ENCODE assay signal across 23 mouse cellular contexts in the genomic region with DNA sequence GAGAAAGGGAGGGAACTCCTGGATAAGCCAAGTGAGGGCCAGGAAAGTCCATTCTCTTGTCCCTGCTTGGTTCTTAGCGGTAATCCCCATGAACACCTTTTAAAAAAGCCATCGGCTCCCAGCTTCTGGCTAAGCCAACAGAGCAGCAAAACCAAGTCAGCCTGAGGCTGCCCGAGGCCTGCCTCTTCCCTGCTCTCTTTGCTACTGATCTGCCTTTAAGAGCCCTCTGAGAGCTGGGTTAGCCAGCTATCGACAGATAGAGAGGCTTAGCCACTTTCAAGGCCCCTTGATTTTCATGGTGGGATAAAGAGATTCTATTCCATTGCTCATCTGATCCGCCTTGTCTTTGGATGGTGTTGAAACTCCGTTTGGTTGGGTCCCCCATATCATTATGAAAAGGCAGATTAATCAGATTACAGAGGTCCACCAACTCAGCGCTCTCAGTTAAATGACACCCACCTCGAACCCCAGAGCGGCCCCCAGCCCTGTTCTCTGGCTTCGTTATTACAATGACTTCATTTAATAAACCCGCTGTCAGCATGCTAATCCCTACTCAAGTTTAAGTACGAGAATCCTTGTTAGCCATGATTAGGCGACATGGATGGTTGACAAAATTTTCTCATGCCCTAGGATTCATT.
DNase-seq lines count a peak whose midpoint lies in the region; ATAC-seq and TF ChIP-seq lines count a peak whose summit lies in the region.
"Had no signal": no experiment of that assay in that cellular context is flagged by ENCODE, and none has a peak within 500 bp of the region (broad histone marks: within the 10 kb centered on the region; RNA-seq: fewer than 3 reads in every experiment).

No protein-coding gene starts in this region.

- 68% methylated on average over 13 of the region's 13 CpGs for WGBS in forebrain, embryonic 10.5 days
- 46% methylated on average over 13 of the region's 13 CpGs for WGBS in forebrain, postnatal 0 days
- WGBS in hindbrain, embryonic 16.5 days = 70% methylated on average over 13 of the region's 13 CpGs
- 64% methylated on average over 13 of the region's 13 CpGs for whole genome bisulfite sequencing in hindbrain, postnatal 0 days
- WGBS in midbrain, embryonic 12.5 days = 29% methylated on average over 13 of the region's 13 CpGs

- no peaks in the 10 kb centered on the region for H3K27me3 ChIP-seq in forebrain, embryonic 10.5 days (ENCODE audit: poor library complexity, severe bottlenecking)
- no peaks in the 10 kb centered on the region for H3K27me3 ChIP-seq in forebrain, postnatal 0 days (ENCODE audit: insufficient read depth, low read length)
- no peaks in the 10 kb centered on the region for H3K27me3 ChIP-seq in hindbrain, embryonic 16.5 days (replicated peaks; ENCODE audit: control insufficient read depth, insufficient read depth, low read length)
- H3K27me3 ChIP-seq in hindbrain, postnatal 0 days (ENCODE audit: insufficient read depth, low read length) = no peaks in the 10 kb centered on the region
- peaks cover 4% of the 10 kb centered on the region; the same call in 1 of the 2 replicates for H3K27me3 ChIP-seq in midbrain, embryonic 12.5 days
- H3K27me3 ChIP-seq: heart, embryonic 15.5 days; liver, embryonic 15.5 days; lung, embryonic 15.5 days; neural tube, embryonic 12.5 days had no signal

- H3K4me3 ChIP-seq in forebrain, embryonic 10.5 days = no peak overlapping the region
- no peak overlapping the region for H3K4me3 ChIP-seq in forebrain, postnatal 0 days (ENCODE audit: low read depth, low read length)
- no peak overlapping the region for H3K4me3 ChIP-seq in hindbrain, embryonic 16.5 days (ENCODE audit: low read length)
- H3K4me3 ChIP-seq in hindbrain, postnatal 0 days (ENCODE audit: low read length) = no peak overlapping the region
- no peak overlapping the region for H3K4me3 ChIP-seq in midbrain, embryonic 12.5 days
- H3K4me3 ChIP-seq: heart, embryonic 15.5 days; limb, embryonic 10.5 days; liver, embryonic 15.5 days; lung, embryonic 15.5 days; megakaryocyte, embryonic 14.5 days; neural tube, embryonic 12.5 days had no signal

- H3K36me3 ChIP-seq in forebrain, embryonic 10.5 days (replicated peaks) = no peaks in the 10 kb centered on the region
- no peaks in the 10 kb centered on the region for H3K36me3 ChIP-seq in forebrain, postnatal 0 days (ENCODE audit: insufficient read depth)
- no peaks in the 10 kb centered on the region for H3K36me3 ChIP-seq in hindbrain, embryonic 16.5 days (ENCODE audit: control insufficient read depth, insufficient read depth, low read length)
- H3K36me3 ChIP-seq in hindbrain, postnatal 0 days (ENCODE audit: insufficient read depth, low read length) = no peaks in the 10 kb centered on the region
- no peaks in the 10 kb centered on the region for H3K36me3 ChIP-seq in midbrain, embryonic 12.5 days
- H3K36me3 ChIP-seq: heart, embryonic 15.5 days; limb, embryonic 10.5 days; liver, embryonic 15.5 days; lung, embryonic 15.5 days; neural tube, embryonic 12.5 days had no signal

- ATAC-seq in forebrain, postnatal 0 days = no peak
- ATAC-seq in hindbrain, embryonic 16.5 days = no peak
- no peak for ATAC-seq in hindbrain, postnatal 0 days
- ATAC-seq in midbrain, embryonic 12.5 days (ENCODE audit: low FRiP score, low read depth) = peak; percentile 52; the same call in 1 of the 2 replicates

- DNase-seq in forebrain, embryonic 10.5 days (ENCODE audit: extremely low spot score, low spot score) = no peak
- DNase-seq in forebrain, postnatal 0 days = no peak
- no peak for DNase-seq in hindbrain, postnatal 0 days (ENCODE audit: low spot score)
- DNase-seq in layer of hippocampus, postnatal 25 days (ENCODE audit: extremely low spot score in 1 of 2, low spot score in 1 of 2) = no peak
- no peak for DNase-seq in cerebellum, adult 9-10 months
- DNase-seq: adrenal gland, postnatal 10 days; cerebellum, adult 8-10 months; heart, postnatal 36 days; kidney, adult 18-20 months; kidney, postnatal 4 days; liver; lung, postnatal 36 days; thymus, adult 2 months; thymus, postnatal 4 days had no signal

- H3K9ac ChIP-seq in forebrain, postnatal 0 days = no peak overlapping the region
- no peak overlapping the region for H3K9ac ChIP-seq in hindbrain, embryonic 16.5 days (ENCODE audit: low read depth, low read length)
- H3K9ac ChIP-seq in hindbrain, postnatal 0 days (replicated peaks; ENCODE audit: low read length) = no peak overlapping the region
- H3K9ac ChIP-seq in midbrain, embryonic 12.5 days (replicated peaks) = no peak overlapping the region
- H3K9ac ChIP-seq: heart, embryonic 15.5 days; liver, embryonic 15.5 days; lung, embryonic 15.5 days; neural tube, embryonic 12.5 days had no signal

- H3K9me3 ChIP-seq in forebrain, embryonic 10.5 days = no peaks in the 10 kb centered on the region
- H3K9me3 ChIP-seq in forebrain, postnatal 0 days (ENCODE audit: low read length) = no peaks in the 10 kb centered on the region
- H3K9me3 ChIP-seq in hindbrain, embryonic 16.5 days (ENCODE audit: control insufficient read depth, low read length) = no peaks in the 10 kb centered on the region
- H3K9me3 ChIP-seq in hindbrain, postnatal 0 days (ENCODE audit: low read length) = no peaks in the 10 kb centered on the region
- H3K9me3 ChIP-seq in midbrain, embryonic 12.5 days = no peaks in the 10 kb centered on the region
- H3K9me3 ChIP-seq: heart, embryonic 15.5 days; limb, embryonic 10.5 days; liver, embryonic 15.5 days; lung, embryonic 15.5 days; neural tube, embryonic 12.5 days had no signal

- no peak for TF ChIP-seq CTCF in forebrain, postnatal 0 days (IDR thresholded peaks at IDR 0.05; ENCODE audit: low read depth)
- no peak for TF ChIP-seq CTCF in hindbrain, postnatal 0 days (IDR thresholded peaks at IDR 0.05; ENCODE audit: low read depth)

- H3K4me1 ChIP-seq in forebrain, embryonic 10.5 days = peaks cover 41% of the 10 kb centered on the region
- H3K4me1 ChIP-seq in forebrain, postnatal 0 days (ENCODE audit: insufficient read depth) = peaks cover 8% of the 10 kb centered on the region; the same call in 1 of the 2 replicates
- H3K4me1 ChIP-seq in hindbrain, embryonic 16.5 days (ENCODE audit: control insufficient read depth, insufficient read depth, low read depth, low read length) = peaks cover 2% of the 10 kb centered on the region
- no peaks in the 10 kb centered on the region for H3K4me1 ChIP-seq in hindbrain, postnatal 0 days (ENCODE audit: insufficient read depth, low read length)
- peaks cover 12% of the 10 kb centered on the region for H3K4me1 ChIP-seq in midbrain, embryonic 12.5 days
- H3K4me1 ChIP-seq: heart, embryonic 15.5 days; liver, embryonic 15.5 days; lung, embryonic 15.5 days; megakaryocyte, embryonic 14.5 days had no signal

- no peak overlapping the region for H3K4me2 ChIP-seq in forebrain, postnatal 0 days (ENCODE audit: low read depth)
- no peak overlapping the region for H3K4me2 ChIP-seq in hindbrain, embryonic 16.5 days (ENCODE audit: low read length)
- H3K4me2 ChIP-seq in hindbrain, postnatal 0 days (ENCODE audit: low read depth, low read length) = no peak overlapping the region
- no peak overlapping the region for H3K4me2 ChIP-seq in midbrain, embryonic 12.5 days (replicated peaks)
- H3K4me2 ChIP-seq: heart, embryonic 15.5 days; liver, embryonic 15.5 days; lung, embryonic 15.5 days; neural tube, embryonic 12.5 days had no signal

- H3K27ac ChIP-seq in forebrain, embryonic 10.5 days = peak overlapping the region; percentile 71
- no peak overlapping the region for H3K27ac ChIP-seq in forebrain, postnatal 0 days (ENCODE audit: low read depth, low read length)
- peak overlapping the region; percentile 17; the same call in 1 of the 2 replicates for H3K27ac ChIP-seq in hindbrain, embryonic 16.5 days (ENCODE audit: low read depth, low read length)
- H3K27ac ChIP-seq in hindbrain, postnatal 0 days = no peak overlapping the region
- peak overlapping the region; percentile 42; the same call in 1 of the 2 replicates for H3K27ac ChIP-seq in midbrain, embryonic 12.5 days (replicated peaks)
- H3K27ac ChIP-seq: heart, embryonic 15.5 days; liver, embryonic 15.5 days; lung, embryonic 15.5 days; neural tube, embryonic 12.5 days; stomach, postnatal 0 days had no signal

Comparison
In these comparisons a context has a peak if more than half of its experiments do, and no peak if none do; other contexts are left out.
1. H3K27ac ChIP-seq: peak in forebrain, embryonic 10.5 days (single experiment), hindbrain, embryonic 16.5 days (single experiment) and midbrain, embryonic 12.5 days (single experiment); none in forebrain, postnatal 0 days (single experiment) and hindbrain, postnatal 0 days (single experiment).